Mouse (Mus musculus): ENCODE results near the gene Igsf21.

DNA sequence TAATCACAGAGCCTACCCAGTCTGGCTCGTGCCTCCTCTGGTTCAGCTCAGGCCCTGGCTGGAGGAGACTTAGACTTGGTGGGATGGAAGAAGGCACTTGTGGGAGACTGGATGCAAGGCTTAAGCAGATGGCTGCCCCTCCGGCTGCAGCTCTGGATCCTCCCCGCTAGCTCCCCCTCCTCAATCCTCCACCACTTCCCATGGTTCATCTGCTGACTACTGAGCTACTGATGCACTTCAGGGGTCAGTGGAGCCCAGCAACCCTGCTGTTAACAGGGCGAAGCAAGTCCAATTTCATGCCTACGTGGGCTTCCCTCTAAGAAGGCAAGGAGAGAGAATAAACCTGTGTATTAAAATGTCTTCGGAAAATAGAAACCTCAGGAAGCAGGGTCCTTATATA lies 222.8 kb downstream of the Igsf21 start:
- no peak for TF ChIP-seq CTCF (IDR thresholded peaks at IDR 0.05; ENCODE audit: low read depth, low read length)
- no peak for TF ChIP-seq POLR2A (IDR thresholded peaks at IDR 0.05; ENCODE audit: extremely low read depth, insufficient read depth, low read length)
